8 mouse cellular contexts compared by ENCODE assay signal in the genomic region with DNA sequence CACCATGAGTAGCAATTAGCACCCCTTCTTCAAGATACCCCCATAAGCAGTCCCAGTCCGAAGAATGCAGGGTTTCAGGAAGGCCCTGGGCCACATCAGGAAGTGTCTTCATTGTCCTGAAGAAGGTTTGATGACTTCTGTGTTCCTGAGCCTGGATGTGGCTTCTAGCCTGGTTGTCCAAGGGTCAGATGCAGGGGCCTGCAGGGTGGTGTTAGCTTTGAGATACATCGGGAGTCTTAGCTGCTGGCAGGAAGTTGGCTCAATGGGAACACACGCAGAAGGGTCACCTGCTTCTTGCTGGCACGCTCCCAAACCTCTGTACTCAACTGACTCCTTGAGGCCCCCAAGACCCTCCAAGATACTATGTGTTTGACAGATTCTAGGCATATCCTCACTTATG. TPM values are rescaled to one million over a fixed set of nuclear protein-coding genes. Genes with fewer than 3 reads are reported as not detected.
A peak's percentile ranks its signal among the peaks of the same experiment; 100 is the strongest.
DNase-seq lines count a peak whose midpoint lies in the region; ATAC-seq and TF ChIP-seq lines count a peak whose summit lies in the region.

No protein-coding gene starts in this region.

- no peak for DNase-seq in lung, postnatal 0 days (ENCODE audit: low spot score)
- DNase-seq in lung, postnatal 10 days: no peak
- no peak for DNase-seq in limb, embryonic 11.5 days (ENCODE audit: low spot score)
- DNase-seq in embryo, embryonic 10.5 days (ENCODE audit: low spot score): no peak
- no peak for DNase-seq in cerebellum, postnatal 4 days (ENCODE audit: low spot score in 2 of 2)
- DNase-seq in lung, postnatal 14 days: no peak

- no peak for TF ChIP-seq POLR2A in olfactory bulb, adult 2 months (IDR thresholded peaks at IDR 0.05; ENCODE audit: insufficient read depth, low read depth, low read length)

- no peak overlapping the region; the same call in 1 of the 2 replicates for H3K9ac ChIP-seq in lung, postnatal 0 days (replicated peaks; ENCODE audit: low read depth)
- no peak overlapping the region for H3K9ac ChIP-seq in forebrain, embryonic 12.5 days
- H3K9ac ChIP-seq in limb, embryonic 11.5 days (ENCODE audit: low read length): no peak overlapping the region; the same call in 1 of the 2 replicates

- no peaks in the 10 kb centered on the region for H3K9me3 ChIP-seq in lung, postnatal 0 days (ENCODE audit: low read length)
- no peaks in the 10 kb centered on the region for H3K9me3 ChIP-seq in forebrain, embryonic 12.5 days
- H3K9me3 ChIP-seq in limb, embryonic 11.5 days (ENCODE audit: control insufficient read depth, low read length): no peaks in the 10 kb centered on the region

- peak overlapping the region; percentile 91 for H3K27ac ChIP-seq in lung, postnatal 0 days (ENCODE audit: low read length)
- peak overlapping the region; percentile 95 for H3K27ac ChIP-seq in forebrain, embryonic 12.5 days
- peak overlapping the region; percentile 84; the same call in 1 of the 2 replicates for H3K27ac ChIP-seq in limb, embryonic 11.5 days (replicated peaks; ENCODE audit: low read depth, low read length)
- 0 out of 2 replicates have a peak overlapping the region, but pooled peaks have one; percentile 80 for H3K27ac ChIP-seq in olfactory bulb, adult 2 months (ENCODE audit: insufficient read depth, low read depth, low read length)

- no peak for TF ChIP-seq CTCF in lung, postnatal 0 days (IDR thresholded peaks at IDR 0.05)
- TF ChIP-seq CTCF in olfactory bulb, adult 2 months (IDR thresholded peaks at IDR 0.05; ENCODE audit: insufficient read depth, low read depth, low read length): no peak

- WGBS in lung, postnatal 0 days: 19% methylated on average over 4 of the region's 4 CpGs
- WGBS in forebrain, embryonic 12.5 days: 65% methylated on average over 4 of the region's 4 CpGs
- WGBS in limb, embryonic 11.5 days: 58% methylated on average over 4 of the region's 4 CpGs
- WGBS in olfactory bulb, adult 2 months: 74% methylated on average over 4 of the region's 4 CpGs

- H3K4me3 ChIP-seq in lung, postnatal 0 days (ENCODE audit: low read depth, low read length): no peak overlapping the region
- H3K4me3 ChIP-seq in forebrain, embryonic 12.5 days (replicated peaks): no peak overlapping the region
- no peak overlapping the region for H3K4me3 ChIP-seq in limb, embryonic 11.5 days (ENCODE audit: low read depth, low read length)
- H3K4me3 ChIP-seq in olfactory bulb, adult 2 months (ENCODE audit: insufficient read depth, low read depth, low read length): no peak overlapping the region

- H3K4me2 ChIP-seq in lung, postnatal 0 days (replicated peaks; ENCODE audit: low read depth, low read length): peak overlapping the region; percentile 49; the same call in 1 of the 2 replicates
- H3K4me2 ChIP-seq in forebrain, embryonic 12.5 days: no peak overlapping the region
- no peak overlapping the region for H3K4me2 ChIP-seq in limb, embryonic 11.5 days (ENCODE audit: low read depth, severe bottlenecking)

- TF ChIP-seq EP300 in lung, postnatal 0 days (IDR thresholded peaks at IDR 0.05): no peak

- no peak for ATAC-seq in lung, postnatal 0 days
- ATAC-seq in forebrain, embryonic 12.5 days (ENCODE audit: low FRiP score): no peak; the same call in 1 of the 2 replicates
- ATAC-seq in limb, embryonic 11.5 days (ENCODE audit: insufficient number of reproducible peaks, low FRiP score, low TSS enrichment, low read depth): no peak

- peaks cover 46% of the 10 kb centered on the region for H3K4me1 ChIP-seq in lung, postnatal 0 days (ENCODE audit: insufficient read depth, low read depth, low read length)
- H3K4me1 ChIP-seq in forebrain, embryonic 12.5 days: peaks cover 42% of the 10 kb centered on the region
- H3K4me1 ChIP-seq in limb, embryonic 11.5 days (ENCODE audit: control insufficient read depth, insufficient read depth, low read length): peaks cover 27% of the 10 kb centered on the region
- H3K4me1 ChIP-seq in olfactory bulb, adult 2 months (ENCODE audit: control insufficient read depth, insufficient read depth, low read length): peaks cover 21% of the 10 kb centered on the region

- no peaks in the 10 kb centered on the region for H3K27me3 ChIP-seq in lung, postnatal 0 days (replicated peaks; ENCODE audit: insufficient read depth, low read length)
- no peaks in the 10 kb centered on the region for H3K27me3 ChIP-seq in forebrain, embryonic 12.5 days
- no peaks in the 10 kb centered on the region for H3K27me3 ChIP-seq in limb, embryonic 11.5 days (ENCODE audit: control insufficient read depth, insufficient read depth, low read length)

- no peaks in the 10 kb centered on the region for H3K36me3 ChIP-seq in lung, postnatal 0 days (ENCODE audit: insufficient read depth, low read length)
- H3K36me3 ChIP-seq in forebrain, embryonic 12.5 days (replicated peaks): no peaks in the 10 kb centered on the region
- H3K36me3 ChIP-seq in limb, embryonic 11.5 days (ENCODE audit: control insufficient read depth, insufficient read depth, low read length): no peaks in the 10 kb centered on the region

RNA-seq across cellular contexts. Expression of a gene that starts 17.7 kb away (rescaled TPM):
- polyA plus RNA-seq in lung, postnatal 0 days (2015; fragmentation: Nextera tagmentation; extraction: Ambion mirVana): 195 and 214 TPM in 2 replicates
- polyA plus RNA-seq in forebrain, embryonic 12.5 days (2016; fragmentation: Nextera tagmentation; extraction: Ambion mirVana): 124 and 137 TPM in 2 replicates
- 345 and 350 TPM in 2 replicates for polyA plus RNA-seq in limb, embryonic 11.5 days (2014; fragmentation: Nextera tagmentation; extraction: Ambion mirVana)
- 292 and 423 TPM in 2 replicates for polyA plus RNA-seq in olfactory bulb, adult 2 months (2012; ENCODE audit: insufficient read depth, insufficient read length, low replicate concordance, missing spikeins)

RNA-seq across cellular contexts. Expression of a gene that starts 20.4 kb away (rescaled TPM):
- polyA plus RNA-seq in lung, postnatal 0 days (2015; fragmentation: Nextera tagmentation; extraction: Ambion mirVana): 16.0 and 22.4 TPM in 2 replicates
- polyA plus RNA-seq in forebrain, embryonic 12.5 days (2016; fragmentation: Nextera tagmentation; extraction: Ambion mirVana): 31.1 and 32.9 TPM in 2 replicates
- 30.4 and 33.7 TPM in 2 replicates for polyA plus RNA-seq in limb, embryonic 11.5 days (2014; fragmentation: Nextera tagmentation; extraction: Ambion mirVana)
- not detected in 2 replicates for polyA plus RNA-seq in olfactory bulb, adult 2 months (2012; ENCODE audit: insufficient read depth, insufficient read length, low replicate concordance, missing spikeins)
